Mouse (Mus musculus): ENCODE measurements around the gene Rbfox1.
A peak's percentile ranks its signal among the peaks of the same experiment; 100 is the strongest.

Rbfox1 gene

DNA sequence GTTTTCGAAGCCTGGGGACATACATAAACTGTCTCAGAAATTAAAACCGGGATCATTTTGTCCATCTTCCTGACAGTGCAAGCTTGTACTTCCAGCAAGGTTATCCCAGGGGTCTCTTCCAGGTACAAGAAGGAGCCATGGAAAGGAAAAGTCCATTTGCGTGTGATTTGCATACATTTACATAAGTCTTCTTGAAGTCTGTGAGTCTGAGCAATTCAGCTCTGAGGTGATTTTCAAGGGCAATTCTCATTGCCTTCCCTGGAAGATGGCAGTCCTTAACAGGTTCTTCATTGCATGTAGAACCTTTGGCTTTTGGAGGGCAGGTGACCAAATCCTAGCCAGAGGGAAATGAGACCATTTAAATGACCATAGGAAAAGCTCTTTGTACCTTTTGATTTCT is 1417.3 kb downstream of the Rbfox1 start:
- DNase-seq = no peak

DNA sequence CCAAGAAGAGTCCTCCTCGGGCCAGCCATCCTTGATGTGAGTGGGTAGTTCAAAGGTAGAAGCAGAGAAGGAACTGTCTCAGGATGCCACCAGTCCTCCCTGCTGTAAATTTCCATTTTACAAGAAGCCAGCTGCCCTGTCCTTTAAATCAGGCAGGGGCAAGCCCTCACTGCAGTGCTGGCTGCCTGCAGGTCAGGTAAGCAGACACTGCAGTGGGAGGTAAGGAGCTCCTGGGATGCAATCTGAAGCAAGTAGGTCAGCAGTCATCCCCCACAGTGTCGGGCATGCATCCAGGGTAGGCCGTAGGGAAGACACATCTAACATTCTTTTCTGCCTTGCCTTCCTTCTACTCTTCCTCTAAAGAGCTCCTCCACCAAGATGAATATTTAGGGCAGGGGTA is 1444.0 kb downstream of the Rbfox1 start:
- peak; percentile 57 for DNase-seq

DNA sequence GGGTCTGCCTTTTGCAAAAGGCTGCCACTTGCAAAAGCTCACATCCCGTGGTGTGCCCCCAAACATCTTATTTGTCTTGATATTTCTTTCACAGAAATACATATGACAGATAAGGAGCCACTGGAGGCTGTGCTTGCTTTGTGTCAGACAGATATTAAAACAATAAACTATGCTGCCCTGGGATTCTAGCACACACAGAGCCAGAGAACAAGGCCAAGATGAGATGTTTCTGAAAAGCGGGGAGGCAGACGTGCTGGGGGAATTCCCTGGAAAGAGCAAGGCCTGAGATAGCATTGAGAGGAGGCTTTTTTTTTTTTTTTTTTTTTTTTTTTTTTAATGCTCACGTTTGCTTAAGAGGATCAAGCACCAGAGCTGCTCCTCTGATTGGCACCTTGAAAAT is 1456.0 kb downstream of the Rbfox1 start:
- no peak for DNase-seq

DNA sequence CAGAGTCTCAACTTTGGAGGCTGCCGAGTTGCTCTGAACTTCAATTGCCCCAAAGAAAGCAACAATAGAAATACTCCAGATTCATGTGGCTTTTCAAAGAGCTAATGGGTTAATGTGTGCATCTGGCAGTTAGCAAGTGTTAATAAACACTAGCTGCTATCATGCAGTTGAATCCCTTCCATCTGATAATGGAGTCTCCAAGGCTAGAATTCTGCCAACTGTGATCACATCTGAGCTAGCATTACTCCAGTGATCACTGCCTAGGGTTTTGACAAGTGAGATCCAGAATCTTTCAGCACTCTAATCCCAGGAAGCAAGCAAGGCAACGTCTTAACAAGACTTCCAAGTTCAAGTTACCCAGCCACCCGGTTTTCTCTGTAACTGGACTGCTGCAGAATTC is 1460.1 kb downstream of the Rbfox1 start:
- DNase-seq = no peak

DNA sequence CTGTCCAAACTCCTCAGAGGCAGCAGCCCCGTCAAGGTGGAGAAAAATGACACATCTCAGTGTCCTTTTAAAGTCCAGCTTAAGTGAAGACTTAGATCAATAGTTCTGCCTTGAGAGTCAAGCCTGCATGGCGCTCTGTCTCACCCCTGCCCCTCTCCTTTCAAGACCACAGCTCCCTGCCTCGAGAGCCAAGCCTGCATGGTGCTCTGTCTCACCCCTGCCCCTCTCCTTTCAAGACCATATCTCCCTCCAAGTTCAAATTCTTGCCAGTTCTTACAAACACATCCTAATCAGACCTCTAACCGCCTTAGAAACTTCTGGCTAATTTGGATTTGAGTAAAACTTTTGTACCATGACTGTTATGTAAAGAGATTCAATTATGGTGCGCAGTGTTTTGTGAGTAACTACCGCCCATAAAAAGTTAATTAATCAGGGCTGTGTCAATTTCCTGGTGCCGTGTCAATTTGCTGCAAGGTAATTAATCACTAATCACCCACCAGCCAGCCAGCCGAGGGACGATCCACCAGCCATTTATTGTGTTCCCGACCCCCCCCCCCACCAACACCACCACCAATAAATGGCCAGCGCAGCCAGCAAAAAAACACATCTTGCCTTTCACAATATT is 1461.0 kb downstream of the Rbfox1 start:
- no peak for DNase-seq

DNA sequence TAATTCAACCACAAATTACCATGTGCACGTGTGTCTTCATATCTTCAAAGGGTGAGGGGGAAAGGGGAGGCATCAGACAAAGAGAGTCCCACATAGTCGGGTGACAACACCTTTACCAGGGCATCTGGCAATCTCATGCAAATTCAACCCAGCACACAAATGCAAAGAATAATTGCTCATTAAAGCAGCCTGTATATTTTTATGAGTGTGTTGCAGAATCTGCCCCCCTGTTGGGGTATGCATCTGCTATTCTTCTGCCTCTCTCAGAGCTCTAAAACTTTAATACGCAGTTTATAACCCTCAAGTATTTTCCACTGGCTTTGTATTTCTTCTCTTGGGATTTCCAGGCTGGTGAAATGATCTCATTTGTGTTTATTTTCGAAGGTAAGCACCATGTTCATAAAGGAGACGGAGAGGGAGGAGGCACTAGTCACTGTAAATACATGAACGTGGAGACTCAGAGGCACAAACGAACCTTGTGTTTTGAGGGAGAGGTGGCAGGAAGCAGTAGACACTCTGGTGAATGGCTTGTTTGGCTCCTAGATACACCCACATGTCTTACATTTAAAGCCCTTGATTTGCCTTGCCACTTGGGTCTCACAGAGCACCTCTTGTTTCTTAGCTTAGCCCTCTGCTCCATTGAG is 1462.5 kb downstream of the Rbfox1 start:
- no peak for DNase-seq

DNA sequence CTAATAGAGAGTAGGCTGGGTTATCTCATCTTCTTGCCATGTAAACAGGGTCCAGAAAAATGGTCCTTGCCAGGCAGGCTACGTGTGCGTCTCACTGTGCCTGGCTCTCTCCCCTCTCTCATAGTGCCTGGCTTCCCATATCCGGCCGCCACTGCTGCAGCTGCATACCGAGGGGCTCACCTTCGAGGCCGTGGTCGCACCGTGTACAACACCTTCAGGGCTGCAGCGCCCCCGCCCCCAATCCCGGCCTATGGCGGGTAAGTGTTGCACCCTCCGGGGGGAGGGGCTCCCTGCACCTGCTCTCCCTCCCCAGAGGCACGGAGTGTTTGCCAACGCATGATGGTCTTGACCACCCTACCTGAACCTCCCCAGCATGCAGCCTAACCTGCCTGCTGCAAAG is 1467.7 kb downstream of the Rbfox1 start:
- no peak for DNase-seq

DNA sequence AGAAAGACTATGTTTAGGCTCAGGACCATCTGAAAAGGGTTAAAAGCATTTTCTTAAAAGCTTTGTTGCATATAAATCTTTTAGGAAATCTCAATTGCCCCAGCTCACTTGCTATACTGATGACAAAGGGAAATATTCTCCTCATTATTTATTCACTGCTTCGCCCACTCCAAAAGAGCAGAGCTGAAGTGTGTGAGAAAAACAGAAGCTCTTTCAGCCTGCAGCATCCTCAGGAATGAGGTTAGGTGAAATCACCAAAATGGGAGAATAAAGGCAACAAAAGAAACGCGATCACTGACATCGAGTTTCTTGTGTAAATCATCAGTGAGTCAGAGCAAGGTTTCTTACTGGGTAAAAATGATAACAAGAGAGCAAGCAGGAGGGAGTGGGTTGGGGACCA is 1469.0 kb downstream of the Rbfox1 start:
- no peak for DNase-seq

DNA sequence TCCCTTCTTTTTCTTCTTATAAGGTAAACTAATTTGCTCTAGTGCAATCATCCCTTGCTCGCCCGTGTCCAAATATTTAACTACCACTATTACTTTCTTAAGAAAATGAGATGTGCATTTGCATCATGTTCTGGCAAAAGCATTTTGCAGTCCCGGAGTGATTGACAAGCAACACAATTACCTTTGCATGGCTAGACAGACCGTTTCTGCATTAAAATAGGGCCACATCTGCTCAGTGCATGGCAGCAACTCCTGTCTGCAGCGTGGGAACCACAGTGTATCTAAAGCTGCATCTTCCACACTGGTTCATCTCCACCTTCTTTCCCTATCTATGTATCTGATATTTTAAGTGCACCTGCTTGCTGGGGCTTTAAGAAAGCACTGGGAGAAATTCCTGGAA is 1473.9 kb downstream of the Rbfox1 start:
- DNase-seq = no peak

DNA sequence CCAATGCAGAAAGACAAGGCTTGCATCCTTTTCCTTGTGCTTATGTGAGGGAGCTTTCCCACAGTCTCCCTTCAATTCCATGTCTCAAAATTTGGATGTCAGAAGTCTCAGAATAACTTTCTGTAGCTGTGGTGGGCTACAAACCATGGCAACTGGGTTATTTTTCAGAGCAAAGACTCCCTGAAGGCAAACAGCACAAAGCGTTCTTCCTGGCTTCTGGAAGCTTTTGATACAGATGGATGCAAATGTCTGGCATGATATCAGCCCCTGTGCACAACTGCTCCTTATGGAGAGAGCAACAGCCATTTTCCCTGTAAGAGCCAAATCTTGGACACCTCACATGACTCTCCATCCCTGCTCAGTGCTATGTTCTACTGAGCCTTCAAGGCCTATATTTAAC is 1475.6 kb downstream of the Rbfox1 start:
- DNase-seq = no peak

DNA sequence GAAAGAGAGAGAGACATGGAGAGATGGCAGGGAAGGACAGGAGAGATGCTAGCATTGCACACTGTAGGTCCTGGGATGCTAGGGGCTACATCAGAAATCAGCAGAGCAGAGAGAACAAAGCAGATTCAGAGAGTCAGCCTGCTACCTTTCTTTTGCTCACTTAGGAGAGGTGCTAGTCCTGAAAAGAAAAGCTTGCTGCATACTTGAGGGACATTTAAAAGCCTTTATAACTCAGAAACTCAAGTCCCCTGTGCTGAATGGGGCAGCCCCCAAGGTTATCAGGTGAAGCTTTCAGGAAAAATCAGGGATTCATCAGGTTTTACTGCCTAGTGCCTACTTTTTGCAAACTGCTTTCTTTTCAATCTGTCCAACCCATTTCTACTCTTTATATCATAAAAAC is 1480.7 kb downstream of the Rbfox1 start:
- no peak for DNase-seq

DNA sequence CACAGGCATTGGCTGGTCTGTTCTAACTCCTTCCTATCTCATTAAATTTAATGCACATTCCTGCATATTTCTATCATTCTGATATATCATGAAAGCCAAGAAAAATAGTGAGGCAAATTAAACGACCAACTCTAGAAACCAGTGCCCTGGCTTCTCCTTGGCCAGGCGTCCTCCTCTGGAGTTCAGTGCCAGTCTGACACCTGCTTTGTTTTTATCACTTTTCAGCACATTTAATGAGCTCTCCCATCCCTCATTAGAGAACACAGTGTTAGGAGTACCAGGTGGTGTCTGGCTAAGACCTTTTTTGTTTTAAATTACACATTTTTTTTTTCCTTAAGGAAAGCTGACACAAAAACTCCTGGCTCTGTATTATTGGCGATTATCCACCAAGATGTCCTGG is 1489.0 kb downstream of the Rbfox1 start:
- no peak for DNase-seq

DNA sequence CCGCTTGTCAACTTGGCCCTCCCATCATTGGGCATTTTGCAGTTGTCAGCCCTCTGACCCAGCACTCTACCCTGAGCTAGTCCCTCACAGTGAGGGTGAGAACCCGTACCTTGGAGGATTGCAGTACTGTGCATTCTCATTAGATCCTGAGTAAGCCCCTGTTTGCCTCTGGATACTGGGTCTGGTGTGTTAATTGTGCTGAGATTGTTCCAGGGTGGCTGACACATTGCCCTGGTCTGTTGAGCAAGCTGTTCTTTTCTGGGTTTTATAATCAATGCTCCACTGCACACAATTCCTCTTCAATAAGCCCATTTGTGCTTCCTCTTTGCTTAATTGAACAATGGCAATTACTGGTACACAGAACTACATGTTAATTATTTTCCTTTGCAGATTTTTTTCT is 1489.5 kb downstream of the Rbfox1 start:
- DNase-seq = no peak

DNA sequence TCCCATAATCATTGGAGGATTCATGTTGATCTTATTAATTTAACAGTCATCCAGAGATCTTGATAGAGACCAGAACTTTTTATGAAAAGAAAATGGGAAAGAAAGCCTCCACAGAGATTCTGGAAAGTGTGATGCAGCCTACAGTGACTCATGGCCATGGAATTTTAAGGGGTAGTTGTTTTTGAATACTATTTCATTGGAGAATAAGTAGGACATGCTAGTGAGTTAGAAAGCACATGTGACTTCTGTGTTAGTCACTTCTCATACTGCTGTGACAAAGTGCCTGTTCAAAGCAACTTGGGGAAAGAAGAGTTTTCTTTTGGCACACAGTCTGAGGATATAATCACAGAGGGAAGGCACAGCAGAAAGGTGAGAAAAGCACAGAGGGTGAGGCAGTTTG is 1510.9 kb downstream of the Rbfox1 start:
- no peak for DNase-seq

DNA sequence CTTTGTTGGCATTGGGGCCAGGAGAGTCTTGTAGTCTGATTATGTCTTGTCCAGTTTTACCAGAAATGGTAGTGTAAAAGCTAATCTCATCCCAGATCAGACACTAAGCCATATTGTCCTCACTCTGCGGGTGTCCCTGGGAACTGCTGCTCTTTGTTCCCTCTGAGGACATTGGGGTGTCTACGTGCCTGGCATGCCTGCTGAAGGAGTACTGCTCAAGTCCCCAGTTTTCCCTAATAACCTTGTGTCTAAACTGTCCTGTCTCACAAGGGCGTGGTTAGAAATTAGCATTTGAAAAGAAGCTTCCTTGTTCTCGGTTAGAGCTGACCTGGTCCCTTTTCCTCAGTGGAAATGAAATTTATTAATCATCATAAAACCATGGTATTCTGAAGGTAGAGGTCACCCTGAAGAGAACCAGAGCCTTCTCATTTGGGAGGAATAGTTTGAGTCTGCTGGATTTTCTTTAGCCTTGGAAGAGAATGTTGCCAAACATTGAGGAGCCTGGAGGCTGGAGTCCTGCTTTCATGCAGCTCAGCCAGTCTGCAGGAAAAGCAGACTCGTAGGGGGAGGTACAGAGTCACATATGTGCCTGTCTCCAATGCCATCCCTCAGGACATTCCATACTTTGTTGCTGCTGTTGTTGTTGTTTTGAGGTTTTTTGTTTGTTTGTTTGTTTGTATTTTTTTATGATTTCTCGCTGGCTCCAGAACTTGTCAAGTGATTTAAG is 1519.8 kb downstream of the Rbfox1 start:
- peak; percentile 8 for DNase-seq

DNA sequence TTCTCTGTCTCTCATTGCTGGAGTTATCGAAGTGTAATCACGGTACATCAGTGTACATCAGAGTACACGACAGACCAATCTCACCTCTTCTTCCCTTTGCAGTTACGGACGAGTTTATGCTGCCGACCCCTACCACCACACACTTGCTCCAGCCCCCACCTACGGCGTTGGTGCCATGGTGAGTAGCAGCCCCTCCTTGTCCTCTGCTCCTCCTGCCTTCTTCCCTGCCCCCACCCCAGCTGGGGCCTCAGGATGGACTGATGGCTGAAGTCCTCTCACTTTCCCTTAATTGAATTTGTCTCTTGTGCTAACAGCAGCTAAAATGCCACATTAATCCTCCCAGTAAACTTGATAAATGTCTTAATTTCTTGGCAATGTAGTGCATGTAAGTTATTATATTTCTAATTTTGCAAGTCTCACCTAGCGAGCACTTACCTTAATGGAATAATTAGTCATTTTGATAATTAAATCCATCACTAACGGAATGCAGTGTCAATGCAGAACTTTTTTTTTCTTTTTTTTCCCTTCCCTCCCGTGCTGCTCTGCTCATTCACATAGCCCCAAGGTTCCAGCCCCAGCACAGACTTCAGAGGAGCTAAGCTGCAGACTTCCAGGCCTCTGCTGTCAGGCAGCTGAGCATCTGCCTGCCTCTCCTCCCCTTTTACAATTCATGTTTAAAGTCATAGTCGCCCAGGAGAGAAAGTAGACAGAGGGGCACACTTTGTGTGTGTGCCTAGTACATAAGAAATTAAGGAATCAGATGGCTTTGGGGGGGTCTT is 1522.9 kb downstream of the Rbfox1 start:
- DNase-seq = no peak

DNA sequence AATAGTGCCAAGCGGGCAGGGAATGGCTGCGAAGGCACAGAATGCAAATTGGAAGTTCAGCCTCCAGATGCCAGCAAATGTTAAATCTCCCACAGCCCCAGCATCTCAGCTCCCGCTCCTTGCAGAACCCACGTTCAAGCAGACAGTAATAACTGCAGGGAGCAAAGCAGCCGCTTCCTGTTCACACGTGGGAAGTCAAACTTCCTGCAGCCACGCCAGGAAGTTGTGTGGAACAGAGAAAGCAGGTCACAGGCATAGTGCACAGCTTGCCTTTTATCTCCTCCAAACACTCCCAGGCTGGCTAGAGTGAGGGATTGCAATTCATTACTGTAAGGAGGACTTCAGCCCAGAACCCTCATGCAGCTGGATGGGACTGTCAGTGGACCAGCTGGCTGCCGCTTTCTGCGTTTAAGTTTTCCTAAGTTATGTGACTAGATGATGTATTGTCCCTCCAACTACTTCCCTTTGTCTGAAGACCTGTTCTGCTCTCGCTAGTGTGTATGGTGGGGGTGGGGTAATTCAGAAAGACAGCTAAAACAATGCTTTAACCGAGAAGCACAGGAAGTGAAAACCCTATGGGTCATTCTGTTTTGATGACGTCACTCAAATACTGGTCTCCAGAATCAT is 1534.6 kb downstream of the Rbfox1 start:
- DNase-seq = no peak

DNA sequence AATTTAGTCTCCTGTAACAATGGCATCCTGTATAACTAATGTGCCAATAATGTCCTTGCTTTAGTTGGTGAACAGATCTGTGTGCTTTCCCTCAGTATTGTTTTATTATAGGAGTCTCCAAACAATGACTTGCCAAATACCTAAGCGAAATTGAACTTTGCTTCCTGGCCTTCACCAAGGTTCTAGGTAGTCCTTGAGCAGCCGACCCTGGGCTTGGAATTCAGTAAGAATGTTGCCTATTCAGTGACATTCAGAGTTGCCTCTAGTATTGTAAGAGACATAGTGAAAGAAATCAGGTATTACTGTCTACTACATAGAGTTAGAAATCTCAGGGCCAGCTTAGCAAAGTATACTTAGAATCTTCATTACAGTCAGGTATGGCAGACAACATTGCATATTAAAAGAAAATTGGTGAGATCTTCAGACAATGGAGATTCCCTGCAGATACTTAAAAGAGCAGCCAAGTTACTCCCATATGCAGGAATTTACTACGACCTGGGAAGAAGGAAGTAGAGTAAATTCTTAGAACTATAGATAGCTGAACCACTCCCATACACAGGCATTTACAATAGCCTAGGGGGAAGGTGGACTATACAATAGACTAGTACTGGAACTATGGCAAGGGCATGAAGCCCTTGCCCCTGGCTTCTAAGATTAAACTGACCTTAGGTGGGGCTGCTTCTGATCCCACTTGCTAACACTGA is 1540.4 kb downstream of the Rbfox1 start:
- DNase-seq = no peak

DNA sequence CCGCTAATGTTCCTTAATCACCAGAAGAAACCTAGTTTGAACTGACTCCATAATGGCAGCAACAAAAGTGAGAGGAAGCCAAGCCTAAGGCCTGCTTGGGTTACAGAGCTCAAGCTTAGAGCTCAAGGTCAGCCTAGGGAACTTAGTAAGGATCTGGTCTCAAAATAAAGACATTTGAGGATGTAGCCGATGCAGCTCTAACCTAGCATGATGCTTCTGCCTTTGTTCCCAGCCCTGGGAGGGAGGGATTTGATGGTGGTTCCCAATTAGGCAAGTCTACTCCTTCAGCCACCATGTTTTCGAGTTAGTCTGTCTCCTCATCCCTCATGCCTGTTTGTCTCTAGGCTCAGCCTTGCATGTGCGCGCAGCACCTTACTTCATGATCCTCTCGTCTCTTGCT is 1548.1 kb downstream of the Rbfox1 start:
- no peak for DNase-seq

DNA sequence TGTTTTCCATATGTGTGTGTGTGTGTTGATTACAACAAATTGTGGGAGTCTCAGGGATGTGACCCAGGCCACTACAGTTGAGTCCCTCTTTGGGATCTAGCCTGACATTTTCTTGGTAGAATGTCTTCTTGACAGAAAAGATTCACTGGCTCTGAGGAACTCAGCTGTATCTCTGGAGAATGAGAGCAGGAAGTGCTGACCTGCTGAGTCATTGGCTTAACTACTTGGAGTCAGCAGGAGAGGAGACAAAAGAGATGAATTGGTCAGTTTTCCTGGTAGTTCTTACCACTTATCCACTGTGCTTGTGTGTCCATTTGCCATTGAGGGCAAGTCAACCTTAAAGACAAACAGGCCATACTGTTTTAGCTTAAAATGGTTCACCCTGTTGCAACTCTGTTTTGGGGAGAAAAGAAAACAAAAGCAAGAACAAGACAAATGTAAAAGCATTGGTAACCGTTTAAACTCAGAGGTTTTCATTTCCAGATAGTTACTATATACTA is 1561.7 kb downstream of the Rbfox1 start:
- no peak for DNase-seq

DNA sequence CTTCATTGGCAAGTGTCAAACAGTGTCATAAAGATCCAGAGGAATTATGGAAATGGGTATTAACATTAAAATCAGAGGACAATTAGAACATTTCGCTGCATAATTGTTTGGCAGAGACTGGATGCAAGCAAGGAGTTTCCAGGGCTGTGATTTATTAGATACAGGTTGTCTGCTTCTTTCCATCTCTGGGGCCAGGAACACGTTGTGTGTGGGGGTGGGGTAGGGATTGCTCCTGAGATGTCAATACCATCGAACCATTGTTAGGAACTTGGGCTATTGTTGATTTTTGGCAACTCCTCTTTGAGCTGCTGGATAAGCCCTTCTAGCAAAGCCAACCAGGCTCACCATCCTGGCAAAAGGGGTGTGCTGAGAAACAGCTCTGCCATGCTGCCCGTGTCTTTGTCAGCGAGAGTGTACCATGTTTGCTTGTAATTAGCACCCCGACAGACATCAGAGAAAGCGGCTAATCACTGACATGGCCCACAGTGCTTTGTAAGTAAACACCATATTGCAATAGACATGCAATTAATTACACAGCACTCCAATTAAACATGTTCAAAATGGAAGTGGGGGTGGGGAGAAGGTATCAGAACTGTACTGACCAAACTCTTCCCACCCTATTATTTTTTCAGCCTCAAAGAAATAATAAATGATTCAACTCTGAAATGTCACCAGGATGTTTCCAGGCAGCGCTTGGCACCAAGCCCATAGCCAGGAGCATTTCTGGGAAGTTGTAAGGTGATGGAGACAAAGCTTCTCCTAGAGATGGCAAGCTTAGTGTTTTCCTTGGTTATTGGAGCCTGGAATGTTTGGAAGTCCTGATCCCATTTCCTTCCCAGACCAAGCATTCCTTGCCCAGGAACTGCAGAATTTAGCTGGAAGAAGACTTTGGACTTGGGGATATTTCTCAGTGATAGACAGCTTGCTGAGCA is 1562.8 kb downstream of the Rbfox1 start:
- DNase-seq = no peak

Measured in cerebellum, adult 11 months (tissue).